Mouse (Mus musculus) kidney, postnatal 0 days (tissue): Measurements from ENCODE around the gene Gm49353. TPM values are rescaled to one million over a fixed set of nuclear protein-coding genes. Genes with fewer than 3 reads are reported as not detected.

ENCODE experiments used
- ATAC-seq: fragments of 200-750 bp; cut with Nextera tagmentation; replicated peaks from 2 replicates; pipeline ENCODE4 v1.8.0; 2017; ENCODE audit warnings: low read depth, moderate number of reproducible peaks, moderate TSS enrichment, moderate library complexity; ENCODE audit not compliant: low FRiP score
- DNase-seq: peaks from one replicate; pipeline ENCODE4 v3.0.0-alpha.2; 2016; ENCODE audit warnings: low spot score
- H3K27ac ChIP-seq: fragments of 300-500 bp; sonication (generic); 2 replicates; pipeline ENCODE4 v1.5.1; 2014; ENCODE audit warnings: mild to moderate bottlenecking
- H3K27me3 ChIP-seq: fragments of 300-500 bp; sonication (generic); 2 replicates; pipeline ENCODE4 v1.6.1; 2014; ENCODE audit warnings: low read length, mixed read lengths; ENCODE audit not compliant: insufficient read depth
- H3K36me3 ChIP-seq: fragments of 300-500 bp; sonication (generic); 2 replicates; pipeline ENCODE4 v1.6.1; 2014; ENCODE audit warnings: low read length, mixed read lengths; ENCODE audit not compliant: insufficient read depth
- H3K4me1 ChIP-seq: fragments of 300-500 bp; sonication (generic); replicated peaks from 2 replicates; pipeline ENCODE4 v1.6.1; 2014; ENCODE audit warnings: antibody characterized with exemption, low read length, mixed read lengths; ENCODE audit not compliant: insufficient read depth
- H3K4me2 ChIP-seq: fragments of 300-500 bp; sonication (generic); 2 replicates; pipeline ENCODE4 v1.6.1; 2014; ENCODE audit warnings: mild to moderate bottlenecking, low read length, moderate library complexity, mixed read lengths
- H3K4me3 ChIP-seq: fragments of 300-500 bp; sonication (generic); replicated peaks from 2 replicates; pipeline ENCODE4 v1.5.1; 2014; ENCODE audit warnings: low read depth, low read length
- H3K9ac ChIP-seq: fragments of 300-500 bp; sonication (generic); 2 replicates; pipeline ENCODE4 v1.6.1; 2014; ENCODE audit warnings: low read depth, low read length
- H3K9me3 ChIP-seq: fragments of 300-500 bp; sonication (generic); replicated peaks from 2 replicates; pipeline ENCODE4 v1.6.1; 2016; ENCODE audit warnings: low read length, inconsistent platforms, mixed read lengths
- CTCF ChIP-seq: IDR thresholded peaks from 2 replicates; pipeline ENCODE4 v1.5.1; 2016; ENCODE audit warnings: antibody characterized with exemption, low read depth, mild to moderate bottlenecking, moderate library complexity
- WGBS: fragments of 180-500 bp; shearing (Covaris S2); extraction: QIAGEN DNeasy Blood & Tissue Kit; methylation state at CpG from one replicate; pipeline ENCODE4 v1.1.7; 2014; 5-methylcytosine and 5-hydroxymethylcytosine counted together
- polyA plus RNA-seq: library from polyadenylated mRNA; unstranded; fragments of >200 nt; fragmentation: Nextera tagmentation; extraction: Ambion mirVana; gene quantifications from 2 replicates; pipeline ENCODE4 v1.2.1, GENCODE M21; 2015

Gm49353 gene
- polyA plus RNA-seq = not detected in 2 replicates

DNA sequence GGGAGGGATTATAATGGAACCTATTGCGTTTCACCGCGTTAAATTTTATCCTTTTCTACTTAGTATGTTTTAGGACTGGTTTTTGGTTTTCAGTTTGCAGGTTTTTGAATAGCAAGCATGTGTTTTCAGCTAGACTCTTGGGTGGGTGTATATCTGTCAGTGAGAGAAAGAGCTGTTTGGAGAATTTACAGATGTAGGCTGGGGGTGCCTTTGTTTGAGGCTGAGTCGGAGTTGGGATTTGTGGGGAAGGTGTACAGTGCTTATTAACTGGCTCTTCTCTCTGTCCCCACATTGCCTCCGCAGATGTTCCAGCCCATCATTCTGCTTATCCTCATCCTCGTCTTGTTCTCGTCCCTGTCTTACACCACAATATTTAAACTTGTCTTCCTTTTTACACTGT is at the start of gene Gm49353:
Gm49353 (plus strand) TSS at position 313 of the 400 bp plus-strand sequence.
- 82% methylated on average over 7 of the region's 7 CpGs for WGBS
- ATAC-seq = no peak

DNA sequence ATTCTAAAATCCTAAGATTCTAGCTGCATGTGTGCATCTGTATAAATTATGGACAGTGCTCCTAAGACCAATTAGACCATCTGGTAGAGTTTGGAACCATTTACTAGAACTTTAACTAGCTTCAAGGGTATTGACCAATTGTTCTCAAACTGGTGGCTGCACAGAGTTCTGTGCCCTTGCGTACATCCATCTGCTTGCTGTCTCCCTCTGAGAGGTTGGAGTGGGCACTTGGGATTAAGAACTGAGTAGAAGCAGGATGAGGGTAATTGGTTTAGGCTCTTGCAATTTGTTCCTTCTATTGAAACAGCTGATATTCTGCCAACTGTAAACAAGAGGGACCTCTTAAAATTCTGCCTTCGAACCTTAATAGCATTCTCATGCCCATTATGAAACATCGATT is 43.5 kb upstream of the Gm49353 start:
- no peaks in the 10 kb centered on the region for H3K4me1 ChIP-seq

More for the DNA sequence above, at the start of gene Gm49353:
- Histone ChIP-seq H3K27me3 (no peaks in the 10 kb centered on the region), H3K4me1 (no peaks in the 10 kb centered on the region), H3K27ac (no peak within 1 kb of the TSS), H3K9me3 (no peaks in the 10 kb centered on the region), H3K9ac (no peak within 1 kb of the TSS), H3K4me2 (no peak within 1 kb of the TSS), H3K36me3 (no peaks in the 10 kb centered on the region), H3K4me3 (no peak within 1 kb of the TSS)
- DNase-seq = no peak
- TF ChIP-seq CTCF = no peak

DNA sequence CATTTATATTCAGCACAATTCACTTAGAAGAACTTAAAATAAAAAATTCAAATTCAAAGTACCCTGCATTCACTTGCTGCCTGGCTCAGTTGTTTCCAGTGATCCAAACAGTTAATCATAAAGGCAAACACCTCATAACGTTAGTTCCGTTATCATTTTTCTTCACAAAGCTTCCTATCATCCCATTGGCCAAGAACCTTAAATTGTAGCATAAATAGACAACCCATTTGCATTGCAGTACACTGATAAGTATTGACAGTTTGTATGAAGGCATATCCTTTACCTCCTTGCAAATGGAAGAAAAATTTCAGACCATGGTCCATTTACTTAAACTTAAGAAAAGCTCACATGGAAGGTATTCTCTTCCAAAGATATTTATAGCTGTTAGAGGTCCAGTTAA is 37.1 kb upstream of the Gm49353 start:
- H3K27ac ChIP-seq = no peak overlapping the region
- no peak for TF ChIP-seq CTCF
- no peaks in the 10 kb centered on the region for H3K9me3 ChIP-seq
- H3K36me3 ChIP-seq = no peaks in the 10 kb centered on the region
- no peak overlapping the region for H3K4me3 ChIP-seq
- H3K4me1 ChIP-seq = no peaks in the 10 kb centered on the region
- no peak for ATAC-seq
- no peaks in the 10 kb centered on the region for H3K27me3 ChIP-seq
- no peak for DNase-seq
- 87% methylated on average over 2 of the region's 2 CpGs for WGBS
- H3K9ac ChIP-seq = no peak overlapping the region
- no peak overlapping the region for H3K4me2 ChIP-seq

More for the DNA sequence above, 43.5 kb upstream of the Gm49353 start:
- H3K9me3 ChIP-seq = no peaks in the 10 kb centered on the region
- H3K4me2 ChIP-seq = no peak overlapping the region
- 92% methylated on average over 3 of the region's 3 CpGs for WGBS
- H3K36me3 ChIP-seq = no peaks in the 10 kb centered on the region
- ATAC-seq (no peak), DNase-seq (no peak)
- H3K27ac ChIP-seq = no peak overlapping the region
- no peak overlapping the region for H3K9ac ChIP-seq
- no peak overlapping the region for H3K4me3 ChIP-seq
- no peak for TF ChIP-seq CTCF
- no peaks in the 10 kb centered on the region for H3K27me3 ChIP-seq

DNA sequence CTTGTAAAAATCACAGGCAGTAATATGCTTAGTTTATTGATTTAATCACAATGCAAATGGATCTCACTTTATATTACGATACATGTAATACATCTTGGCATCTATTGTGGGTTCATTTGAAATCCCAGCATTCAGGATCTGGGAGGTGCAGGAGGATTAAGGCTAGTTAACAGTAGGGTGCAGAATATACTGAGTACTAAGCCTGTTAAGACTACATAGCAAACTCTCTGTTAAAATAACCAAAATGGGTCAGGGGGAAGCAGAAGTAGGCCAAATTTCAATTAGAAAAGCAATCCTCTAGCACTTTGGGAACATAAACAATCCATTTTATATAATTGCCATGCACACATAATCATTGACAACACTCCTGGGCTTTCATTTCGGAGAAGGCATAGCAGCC is 25.0 kb upstream of the Gm49353 start:
- H3K27me3 ChIP-seq = no peaks in the 10 kb centered on the region
- DNase-seq (no peak), ATAC-seq (no peak)
- no peaks in the 10 kb centered on the region for H3K4me1 ChIP-seq
- H3K9ac ChIP-seq = no peak overlapping the region
- no peaks in the 10 kb centered on the region for H3K36me3 ChIP-seq
- no peak overlapping the region for H3K4me3 ChIP-seq
- TF ChIP-seq CTCF = no peak
- 87% methylated on average over 2 of the region's 2 CpGs for WGBS
- no peak overlapping the region for H3K4me2 ChIP-seq
- no peaks in the 10 kb centered on the region for H3K9me3 ChIP-seq
- no peak overlapping the region for H3K27ac ChIP-seq

DNA sequence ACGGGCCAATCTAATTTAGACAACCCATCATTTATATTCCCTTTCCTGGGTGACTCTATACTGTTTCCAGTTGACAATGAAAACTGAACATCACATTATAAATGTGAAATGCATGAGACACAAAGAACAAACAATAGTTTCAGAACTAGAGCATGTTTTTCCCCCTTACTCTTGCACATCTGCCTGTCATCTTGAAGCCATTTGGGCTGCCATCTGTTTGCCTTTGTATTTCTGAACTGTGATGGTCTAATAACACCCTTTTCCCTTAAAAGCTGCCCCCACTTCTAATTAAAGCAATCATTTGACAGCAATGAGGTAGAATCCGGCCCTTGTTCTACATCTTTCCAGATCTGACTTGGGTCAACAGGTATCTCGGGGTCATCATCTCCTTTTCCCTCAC is 23.1 kb upstream of the Gm49353 start:
- ATAC-seq (no peak), DNase-seq (no peak)
- TF ChIP-seq CTCF = no peak
- Histone ChIP-seq H3K9me3 (no peaks in the 10 kb centered on the region), H3K36me3 (no peaks in the 10 kb centered on the region), H3K27me3 (no peaks in the 10 kb centered on the region), H3K9ac (no peak overlapping the region), H3K4me3 (no peak overlapping the region), H3K4me1 (no peaks in the 10 kb centered on the region), H3K27ac (no peak overlapping the region), H3K4me2 (no peak overlapping the region)
- 78% methylated on average over 3 of the region's 3 CpGs for WGBS

DNA sequence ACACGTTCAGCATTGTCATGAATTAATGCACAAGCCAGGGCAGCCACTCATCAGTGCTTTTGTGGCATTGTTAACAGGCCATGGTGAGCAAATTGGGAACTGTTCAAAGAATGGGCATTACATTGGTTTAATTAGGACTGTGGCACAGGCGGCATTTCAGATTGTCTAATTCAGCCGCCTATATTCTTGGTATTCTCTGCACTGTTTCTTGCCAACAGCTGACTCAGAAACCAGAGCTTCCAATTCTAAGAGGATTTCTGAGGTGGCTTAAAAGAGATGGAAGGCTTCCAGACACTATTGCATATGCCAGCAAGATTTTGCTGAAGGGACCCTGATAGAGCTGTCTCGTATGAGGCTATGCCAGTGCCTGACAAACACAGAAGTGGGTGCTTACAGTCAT is 21.9 kb upstream of the Gm49353 start:
- Histone ChIP-seq H3K4me2 (no peak overlapping the region), H3K9ac (no peak overlapping the region), H3K27ac (no peak overlapping the region), H3K36me3 (no peaks in the 10 kb centered on the region), H3K9me3 (no peaks in the 10 kb centered on the region), H3K4me1 (no peaks in the 10 kb centered on the region), H3K27me3 (no peaks in the 10 kb centered on the region), H3K4me3 (no peak overlapping the region)
- 83% methylated on average over 4 of the region's 4 CpGs for WGBS
- DNase-seq (no peak), ATAC-seq (no peak)
- TF ChIP-seq CTCF = no peak

DNA sequence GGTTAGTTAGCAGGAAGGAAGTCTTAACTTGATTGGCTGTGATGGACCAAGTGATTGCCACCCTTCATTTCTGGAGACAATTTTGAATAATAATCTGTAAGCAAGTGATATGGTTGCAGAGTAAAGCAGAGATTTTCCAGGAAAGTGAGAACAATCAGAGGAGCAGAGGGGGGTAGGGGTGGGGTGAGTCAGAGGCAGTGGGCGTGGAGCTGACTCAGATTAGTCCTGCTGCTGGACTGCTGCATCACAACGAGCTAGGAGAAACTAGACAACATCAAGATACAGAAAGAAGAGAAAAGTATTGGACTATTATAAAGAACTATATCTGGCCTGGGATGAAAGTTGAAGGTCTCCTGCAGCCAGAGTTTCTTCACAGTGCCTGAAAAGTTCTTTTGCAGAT is 20.8 kb upstream of the Gm49353 start:
- DNase-seq = no peak
- no peak for ATAC-seq
- 30% methylated on average over 2 of the region's 2 CpGs for WGBS

More for the DNA sequence above, 20.8 kb upstream of the Gm49353 start:
- Histone ChIP-seq H3K27me3 (no peaks in the 10 kb centered on the region), H3K36me3 (no peaks in the 10 kb centered on the region), H3K27ac (no peak overlapping the region), H3K9ac (no peak overlapping the region), H3K9me3 (no peaks in the 10 kb centered on the region), H3K4me3 (no peak overlapping the region), H3K4me2 (no peak overlapping the region), H3K4me1 (no peaks in the 10 kb centered on the region)
- no peak for TF ChIP-seq CTCF
